Mouse (Mus musculus) CD8-positive naive resting alpha-beta T cell, adult 2 months (primary cell): Measurements from ENCODE around the gene Gm17416.

ENCODE experiments used
- DNase-seq, 2 experiments: peaks; one replicate each; pipeline ENCODE4 v3.0.0; 2022; ENCODE audit warnings: low read depth in 2 of 2, low spot score in 2 of 2

Gene Gm17416

GRCm38 (mm10) chr2:152569038-152569437 lies at the start of gene Gm17416:
Gene Gm17416 (plus strand): TSS chr2:152569338.
- DNase-seq = no peak

GRCm38 (mm10) chr2:152539944-152540710 lies 29.0 kb upstream of the Gm17416 start, which contains the start of gene Defb29:
Gene Defb29 (minus strand): TSS chr2:152540098.
- no peak for DNase-seq

DNA sequence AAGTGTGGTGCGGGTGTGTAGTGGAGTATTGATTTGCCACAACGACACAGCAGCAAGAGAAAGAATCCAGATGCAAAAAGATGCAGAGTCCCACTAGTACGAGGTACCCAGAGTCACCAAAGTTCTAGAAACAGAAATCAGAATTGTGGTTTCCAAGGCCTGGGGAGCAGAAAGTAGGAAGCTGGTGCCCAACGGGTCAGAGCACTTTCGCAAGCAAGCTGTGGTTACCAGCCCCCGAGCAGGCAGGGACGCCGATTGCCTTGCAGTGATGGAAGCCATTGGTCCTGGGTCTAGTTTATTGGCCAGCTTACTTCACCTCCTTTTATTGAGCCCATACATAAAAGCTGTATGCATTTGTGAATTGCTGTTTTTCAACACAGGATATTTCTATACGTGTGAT lies 27.2 kb upstream of the Gm17416 start:
- no peak for DNase-seq

DNA sequence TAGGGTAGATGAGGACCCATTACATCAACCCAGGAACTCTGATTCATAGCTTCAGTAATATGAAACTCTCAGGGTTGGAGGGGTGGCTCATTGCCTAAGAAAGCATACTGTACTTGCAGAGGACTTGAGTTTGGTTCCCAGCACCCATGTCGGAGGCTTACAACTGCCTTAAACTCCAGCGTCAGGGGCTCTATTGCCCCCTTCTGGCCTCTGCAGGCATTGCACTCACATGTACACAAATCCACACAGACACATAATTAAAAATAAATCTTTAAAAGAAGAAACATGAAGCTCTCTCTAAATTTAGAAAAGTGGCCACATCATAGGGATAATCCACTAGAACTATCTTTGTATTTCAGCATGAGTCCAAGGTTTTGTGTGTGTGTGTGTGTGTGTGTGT lies 26.2 kb upstream of the Gm17416 start:
- DNase-seq = no peak

- no peak for DNase-seq
Observed at GRCm38 (mm10) chr2:152543478-152543877, 25.7 kb upstream of the Gm17416 start.

DNA sequence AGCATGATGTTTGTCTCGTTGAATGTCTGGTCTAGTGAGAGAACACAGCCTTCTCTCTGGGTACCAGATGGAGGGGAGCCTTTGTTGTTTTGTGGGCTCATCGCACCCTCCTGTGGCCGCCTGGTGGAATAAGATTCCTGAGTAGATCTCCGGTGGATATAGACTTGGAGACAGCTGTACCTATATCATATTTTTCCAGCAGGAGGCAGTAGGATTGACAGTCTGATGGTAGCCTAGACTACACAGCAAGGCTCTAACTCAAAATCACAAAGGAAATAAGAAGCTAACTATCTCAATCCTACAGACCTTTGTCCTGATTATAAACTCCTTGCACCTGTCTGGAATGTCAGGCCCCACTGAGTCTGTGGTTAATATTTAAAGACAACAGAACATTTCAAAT lies 24.4 kb upstream of the Gm17416 start:
- DNase-seq = no peak

DNA sequence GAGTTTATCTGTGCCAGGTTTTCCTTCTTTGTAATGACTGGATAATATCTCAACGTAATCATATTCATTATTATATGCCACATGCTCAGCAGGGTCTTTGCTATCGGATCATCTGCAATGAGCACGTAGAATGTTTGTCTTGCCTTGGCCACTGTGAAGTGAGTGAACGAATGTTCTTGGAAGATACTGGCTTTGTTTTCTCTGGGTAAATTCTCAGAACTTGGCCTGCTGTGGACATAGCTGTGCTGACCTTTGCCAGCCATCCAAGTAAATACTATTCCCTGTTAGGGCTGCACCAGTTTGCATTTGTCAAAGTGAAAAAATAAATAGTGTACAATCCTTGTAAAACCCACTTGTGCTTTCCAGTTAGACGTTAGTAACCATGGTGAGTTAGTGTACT lies 21.0 kb upstream of the Gm17416 start:
- DNase-seq = no peak

DNA sequence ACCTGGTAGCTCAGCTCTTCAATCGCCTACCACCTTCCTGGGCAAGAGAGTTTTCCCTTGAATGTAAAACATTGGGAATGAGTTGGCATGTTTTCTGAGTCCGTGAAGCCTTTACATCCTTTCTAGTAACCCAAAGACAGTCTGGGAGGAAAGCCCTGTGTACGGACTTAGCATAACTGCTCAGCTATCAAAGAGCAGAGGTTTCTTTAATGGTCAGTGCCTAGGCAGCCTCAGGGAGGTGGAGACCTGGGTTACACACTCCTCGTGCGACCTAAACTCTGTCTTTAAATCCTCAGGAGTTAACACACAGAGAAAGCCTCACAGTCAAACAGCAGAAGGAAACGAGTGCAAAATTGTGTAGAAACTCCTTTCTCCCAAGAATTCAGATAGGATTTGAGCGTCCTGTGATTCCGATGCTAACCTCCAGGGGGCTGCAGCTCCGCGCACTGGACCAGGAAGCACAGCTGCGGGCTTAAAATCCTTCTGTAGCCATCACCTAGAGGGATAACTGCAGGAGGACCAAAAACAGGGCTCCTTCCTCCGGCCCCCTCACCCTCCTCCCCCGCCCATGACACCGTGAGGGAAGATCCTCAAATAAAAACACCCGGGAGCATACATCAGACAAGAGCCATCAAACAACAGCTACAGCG lies 15.2 kb upstream of the Gm17416 start:
- DNase-seq = no peak

DNA sequence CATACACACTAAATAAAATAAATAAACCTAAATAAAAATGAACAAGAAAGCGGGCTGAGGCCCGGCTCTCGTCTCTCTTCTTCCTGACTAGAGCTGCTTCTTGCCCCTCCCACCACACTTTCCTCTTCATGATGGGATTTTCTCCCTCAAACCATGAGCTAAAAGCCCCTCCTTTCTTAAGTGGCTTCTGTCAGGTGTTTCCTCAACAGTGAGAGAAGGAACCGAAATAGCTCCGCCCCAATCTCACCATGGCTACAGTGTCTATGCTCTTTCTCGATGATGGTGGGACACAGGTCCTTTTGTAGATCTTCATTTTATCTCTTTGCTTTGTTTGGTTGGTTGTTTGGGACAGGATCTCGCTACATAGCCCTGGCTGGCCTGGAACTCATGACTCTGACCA lies 12.5 kb upstream of the Gm17416 start:
- no peak for DNase-seq

DNA sequence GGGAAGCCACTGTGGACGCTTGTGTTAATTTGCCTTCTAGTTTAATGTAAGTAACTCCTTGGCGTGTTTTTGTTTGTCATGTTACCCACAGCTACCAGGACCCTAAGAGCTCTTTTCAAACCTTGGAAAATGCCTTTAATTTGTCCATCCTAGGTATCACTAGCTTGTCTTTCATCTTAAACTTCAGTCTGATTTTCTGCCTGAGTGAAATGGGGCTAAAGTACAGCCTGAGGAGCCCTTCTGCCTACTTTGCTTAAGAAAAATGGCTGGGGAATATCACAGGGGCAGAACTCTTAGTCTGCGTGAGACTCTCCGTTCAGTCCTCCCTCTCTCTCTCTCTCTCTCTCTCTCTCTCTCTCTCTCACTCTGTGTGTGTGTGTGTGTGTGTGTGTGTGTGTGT lies 743 bp downstream of the Gm17416 start:
- no peak for DNase-seq

DNA sequence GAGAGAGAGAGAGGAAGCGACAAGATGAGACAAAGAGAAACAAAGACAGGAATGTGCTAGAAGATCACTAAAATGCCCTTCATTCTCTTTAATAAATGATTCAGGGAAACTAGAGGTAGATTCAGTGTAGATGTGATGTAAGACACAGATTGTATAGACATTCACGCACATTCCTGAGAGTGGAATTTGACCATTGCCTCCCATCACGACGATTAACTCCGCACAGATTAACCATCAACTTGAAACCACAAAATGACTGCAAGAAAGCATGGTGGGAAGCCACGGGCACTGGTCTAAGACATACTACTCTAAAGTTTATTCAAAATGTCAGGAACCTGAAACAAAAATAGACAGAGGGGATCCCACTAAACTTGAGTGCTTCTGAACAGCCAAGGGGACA lies 1.2 kb downstream of the Gm17416 start:
- DNase-seq = no peak

- no peak for DNase-seq
Observed at GRCm38 (mm10) chr2:152572114-152572794, 3.1 kb downstream of the Gm17416 start, which contains the start of gene Defb21. Gene Defb21 (plus strand): TSS chr2:152572744.

GRCm38 (mm10) chr2:152573484-152573883 lies 4.3 kb downstream of the Gm17416 start:
- DNase-seq = no peak

- DNase-seq = no peak
Observed at GRCm38 (mm10) chr2:152580107-152580506, 11.0 kb downstream of the Gm17416 start, which contains the start of gene Defb19. Gene Defb19 (minus strand): TSS chr2:152580312.

DNA sequence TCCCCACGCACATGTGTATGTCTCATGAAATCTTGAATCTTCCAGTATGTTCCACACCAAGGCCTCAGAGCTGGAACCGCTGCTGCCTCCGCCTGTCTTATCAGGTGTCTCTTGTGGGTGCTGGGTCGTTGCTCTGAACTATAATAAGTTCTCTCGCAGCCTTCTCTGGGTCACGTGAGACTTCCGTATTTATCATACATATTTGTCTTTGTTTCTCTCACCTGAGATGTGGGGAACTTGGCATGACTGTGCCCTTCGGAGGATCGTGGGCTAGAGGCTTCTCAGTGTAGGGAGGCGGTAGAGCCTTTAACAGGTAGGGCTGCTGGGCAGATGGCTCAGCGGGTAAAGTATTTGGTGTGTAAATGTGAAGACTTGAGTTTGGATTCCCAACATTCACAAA lies 11.5 kb downstream of the Gm17416 start:
- DNase-seq = no peak

DNA sequence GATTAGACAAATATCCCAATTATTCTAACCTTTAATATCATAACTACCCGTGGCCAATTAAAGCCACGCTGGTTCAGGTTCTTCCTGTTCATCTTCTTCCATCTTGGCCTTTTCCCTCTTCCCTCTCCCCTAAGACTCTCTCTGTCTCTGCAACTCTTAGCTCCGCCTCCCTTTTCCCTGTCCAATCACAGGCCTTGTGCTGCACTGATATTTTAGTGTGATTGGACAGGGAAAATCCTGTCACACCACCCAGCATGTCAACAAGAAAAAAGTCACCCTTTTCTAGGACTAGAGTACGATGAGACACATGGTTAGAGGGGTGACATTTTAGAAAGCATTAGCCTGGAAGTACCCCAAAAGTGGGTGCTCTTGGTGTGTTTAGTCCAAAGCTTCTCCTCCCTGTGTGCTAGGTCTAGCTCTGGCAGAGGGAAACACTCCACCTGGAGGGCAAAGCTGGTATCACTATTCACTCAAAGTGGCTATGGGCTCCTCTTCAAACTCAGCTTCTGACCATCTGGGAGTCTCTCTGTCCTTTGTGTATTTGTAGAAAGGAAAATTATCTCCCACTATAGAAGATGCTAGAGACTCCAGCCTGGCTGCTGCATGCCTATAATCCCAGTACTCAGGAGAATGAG lies 17.9 kb downstream of the Gm17416 start:
- DNase-seq = no peak

DNA sequence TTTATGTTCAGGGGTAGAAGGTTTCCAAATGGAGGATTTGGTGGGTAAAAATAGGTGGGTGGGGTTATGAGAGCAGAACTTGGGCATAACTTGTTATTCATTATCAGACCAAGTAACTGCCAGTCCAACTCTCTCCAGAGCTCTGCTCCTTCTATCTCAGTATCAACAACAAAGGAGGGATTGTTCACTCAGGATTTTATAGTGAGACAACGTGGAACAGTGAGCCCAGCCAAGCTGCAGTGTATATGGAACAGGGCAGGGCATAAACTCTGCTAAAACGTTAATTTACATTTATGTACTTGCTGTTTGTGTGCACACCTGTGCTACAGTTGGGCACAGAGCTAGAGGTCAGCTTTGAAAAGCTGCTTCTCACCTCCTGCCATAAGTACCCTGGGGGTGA lies 19.3 kb downstream of the Gm17416 start:
- no peak for DNase-seq

GRCm38 (mm10) chr2:152589021-152589420 lies 19.9 kb downstream of the Gm17416 start:
- no peak for DNase-seq

DNA sequence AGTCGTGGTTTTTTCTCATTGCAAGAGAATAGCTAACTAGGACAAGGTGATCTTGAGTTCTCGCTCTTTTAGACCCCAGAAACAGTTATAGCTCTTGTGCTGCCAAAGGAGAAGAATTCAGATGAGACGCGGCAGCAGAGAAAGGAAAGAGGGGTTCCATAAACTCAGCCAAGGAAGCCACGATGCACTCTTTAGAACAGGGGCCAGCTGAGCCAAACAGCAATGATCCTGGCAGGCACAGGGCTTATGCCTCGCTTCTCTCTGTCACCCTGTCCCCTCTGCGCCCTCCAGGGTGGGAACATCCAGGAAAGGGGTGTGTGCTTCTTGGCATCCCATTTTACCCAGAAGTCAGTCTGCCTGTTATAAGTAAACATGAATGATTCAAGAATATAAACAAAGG lies 30.2 kb downstream of the Gm17416 start, which contains the start of gene Defb45:
Defb45 (minus strand) TSS at position 101 of the 400 bp plus-strand sequence.
- no peak for DNase-seq

GRCm38 (mm10) chr2:152600076-152600475 lies 30.9 kb downstream of the Gm17416 start:
- DNase-seq = no peak

DNA sequence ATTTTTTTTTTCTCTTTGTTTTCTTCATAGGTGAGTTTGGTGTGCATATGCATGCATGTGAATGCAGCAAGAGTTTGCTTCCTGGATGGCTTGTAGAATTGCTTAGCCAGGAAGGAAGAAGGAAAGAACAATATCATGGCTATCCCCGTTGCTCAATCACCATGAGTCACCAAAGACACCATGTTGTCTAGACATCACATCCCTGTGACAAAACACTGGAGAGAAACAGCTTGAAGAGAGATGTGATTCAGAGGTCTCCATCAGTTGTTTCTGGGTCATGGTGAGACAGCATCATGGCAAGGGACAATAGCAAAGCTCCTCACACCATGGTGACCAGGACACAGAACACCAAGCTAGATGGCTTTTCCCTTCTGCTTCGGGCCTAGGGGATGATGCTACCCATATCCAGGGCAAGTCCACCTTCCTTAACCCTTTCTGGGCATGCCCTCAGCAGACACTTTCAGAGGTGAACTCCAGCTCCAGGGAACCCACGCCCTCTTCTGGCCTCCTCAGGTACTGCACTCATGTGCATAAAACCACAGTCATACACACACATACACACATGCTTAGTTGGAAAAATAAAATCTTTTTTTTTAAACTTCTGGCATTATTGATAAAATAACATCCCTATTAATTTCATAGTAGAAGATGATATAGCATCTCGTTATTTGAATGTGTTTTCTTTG lies 32.3 kb downstream of the Gm17416 start:
- no peak for DNase-seq
